In genomic region chr10:79988506-79989271, GRCm38 (mm10) we compare ENCODE assay signal across 8 mouse cellular contexts. TPM values are rescaled to one million over a fixed set of nuclear protein-coding genes. Genes with fewer than 3 reads are reported as not detected.
DNase-seq lines count a peak whose midpoint lies in the region; ATAC-seq lines count a peak whose summit lies in the region.

Cnn2 (plus strand) TSS chr10:79988584.

- H3K4me1 ChIP-seq in forebrain, embryonic 14.5 days (ENCODE audit: control insufficient read depth, insufficient read depth, low read length), result peaks cover 9% of the 10 kb centered on the region
- peaks cover 22% of the 10 kb centered on the region for H3K4me1 ChIP-seq in hindbrain, embryonic 12.5 days
- peaks cover 43% of the 10 kb centered on the region for H3K4me1 ChIP-seq in limb, embryonic 15.5 days
- peaks cover 27% of the 10 kb centered on the region for H3K4me1 ChIP-seq in midbrain, embryonic 15.5 days

- H3K9me3 ChIP-seq in forebrain, embryonic 14.5 days (replicated peaks; ENCODE audit: control insufficient read depth, low read length), result peaks cover 6% of the 10 kb centered on the region; the same call in 1 of the 2 replicates
- H3K9me3 ChIP-seq in hindbrain, embryonic 12.5 days (replicated peaks), result 0 out of 2 replicates have a peak, but pooled peaks cover 3% of the 10 kb centered on the region
- no peaks in the 10 kb centered on the region for H3K9me3 ChIP-seq in limb, embryonic 15.5 days
- no peaks in the 10 kb centered on the region for H3K9me3 ChIP-seq in midbrain, embryonic 15.5 days

- peak; percentile 50 for DNase-seq in 416B (ENCODE audit: low read depth)
- peak; percentile 78 for DNase-seq in adrenal gland, adult 2 months
- no peak for DNase-seq in forebrain, embryonic 14.5 days (ENCODE audit: low spot score)
- DNase-seq in thymus, adult 18-20 months, result peak; percentile 59 to 62
- DNase-seq in left cerebral cortex, adult 18-20 months (ENCODE audit: low spot score in 2 of 2), result no peak

- no peak within 1 kb of the TSS for H3K27ac ChIP-seq in forebrain, embryonic 14.5 days (ENCODE audit: low read depth, low read length)
- H3K27ac ChIP-seq in hindbrain, embryonic 12.5 days, result peak within 1 kb of the TSS; percentile 35
- peak within 1 kb of the TSS; percentile 99 for H3K27ac ChIP-seq in limb, embryonic 15.5 days
- H3K27ac ChIP-seq in midbrain, embryonic 15.5 days, result no peak within 1 kb of the TSS

- WGBS in forebrain, embryonic 14.5 days, result 1% methylated on average over 58 of the region's 59 CpGs
- WGBS in hindbrain, embryonic 12.5 days, result 1% methylated on average over 59 of the region's 59 CpGs
- WGBS in limb, embryonic 15.5 days, result under 1% methylated on average over 59 of the region's 59 CpGs
- 2% methylated on average over 59 of the region's 59 CpGs for WGBS in midbrain, embryonic 15.5 days

- peak within 1 kb of the TSS; percentile 49 for H3K4me2 ChIP-seq in forebrain, embryonic 14.5 days (ENCODE audit: low read length)
- peak within 1 kb of the TSS; percentile 56 for H3K4me2 ChIP-seq in hindbrain, embryonic 12.5 days (replicated peaks)
- peak within 1 kb of the TSS; percentile 92 for H3K4me2 ChIP-seq in limb, embryonic 15.5 days
- peak within 1 kb of the TSS; percentile 56 for H3K4me2 ChIP-seq in midbrain, embryonic 15.5 days

- no peak for ATAC-seq in forebrain, embryonic 14.5 days
- no peak for ATAC-seq in hindbrain, embryonic 12.5 days (ENCODE audit: low FRiP score)
- ATAC-seq in limb, embryonic 15.5 days (ENCODE audit: insufficient number of reproducible peaks, low FRiP score, low TSS enrichment, low read depth), result no peak
- no peak for ATAC-seq in midbrain, embryonic 15.5 days (replicated peaks)

- peaks cover 38% of the 10 kb centered on the region for H3K27me3 ChIP-seq in forebrain, embryonic 14.5 days (replicated peaks; ENCODE audit: control insufficient read depth, insufficient read depth, low read length)
- H3K27me3 ChIP-seq in hindbrain, embryonic 12.5 days, result peaks cover 46% of the 10 kb centered on the region
- H3K27me3 ChIP-seq in limb, embryonic 15.5 days, result no peaks in the 10 kb centered on the region
- peaks cover 42% of the 10 kb centered on the region for H3K27me3 ChIP-seq in midbrain, embryonic 15.5 days (replicated peaks)

- peak within 1 kb of the TSS; percentile 52 for H3K9ac ChIP-seq in forebrain, embryonic 14.5 days (ENCODE audit: low read length)
- peak within 1 kb of the TSS; percentile 60 for H3K9ac ChIP-seq in hindbrain, embryonic 12.5 days
- peak within 1 kb of the TSS; percentile 67 for H3K9ac ChIP-seq in limb, embryonic 15.5 days
- peak within 1 kb of the TSS; percentile 23 for H3K9ac ChIP-seq in midbrain, embryonic 15.5 days

- no peaks in the 10 kb centered on the region for H3K36me3 ChIP-seq in forebrain, embryonic 14.5 days (ENCODE audit: control insufficient read depth, insufficient read depth, low read length)
- H3K36me3 ChIP-seq in hindbrain, embryonic 12.5 days, result no peaks in the 10 kb centered on the region
- H3K36me3 ChIP-seq in limb, embryonic 15.5 days, result peaks cover 30% of the 10 kb centered on the region
- no peaks in the 10 kb centered on the region for H3K36me3 ChIP-seq in midbrain, embryonic 15.5 days (replicated peaks)

- H3K4me3 ChIP-seq in forebrain, embryonic 14.5 days (ENCODE audit: low read depth, low read length), result peak within 1 kb of the TSS; percentile 33
- H3K4me3 ChIP-seq in hindbrain, embryonic 12.5 days, result peak within 1 kb of the TSS; percentile 47
- peak within 1 kb of the TSS; percentile 61 for H3K4me3 ChIP-seq in limb, embryonic 15.5 days
- H3K4me3 ChIP-seq in midbrain, embryonic 15.5 days, result peak within 1 kb of the TSS; percentile 40

RNA-seq across cellular contexts. Expression of gene Cnn2, which starts in this region (rescaled TPM):
- 10 to 100 TPM; 29.5 to 50.1 TPM for total RNA-seq in adrenal gland, adult 2 months (2021)
- 53.0 and 58.8 TPM in 2 replicates for polyA plus RNA-seq in adrenal gland, adult 2 months (2012; rRNA removed)
- polyA plus RNA-seq in forebrain, embryonic 14.5 days (2014; fragmentation: Nextera tagmentation; extraction: Ambion mirVana), result 33.2 and 40.0 TPM in 2 replicates
- polyA plus RNA-seq in hindbrain, embryonic 12.5 days (2016; fragmentation: Nextera tagmentation; extraction: Ambion mirVana), result 178 and 204 TPM in 2 replicates
- polyA plus RNA-seq in limb, embryonic 15.5 days (2015; fragmentation: Nextera tagmentation; extraction: Ambion mirVana), result 264 and 270 TPM in 2 replicates
- polyA plus RNA-seq in midbrain, embryonic 15.5 days (2015; fragmentation: Nextera tagmentation; extraction: Ambion mirVana), result 28.6 and 34.4 TPM in 2 replicates
- total RNA-seq in left cerebral cortex, adult 18-20 months (2021), result 1 to 10 TPM; 6.7 to 8.0 TPM

Comparison
In these comparisons a context has a peak if more than half of its experiments do, and no peak if none do; other contexts are left out.
1. DNase-seq: peak in 416B (single experiment), adrenal gland, adult 2 months (single experiment) and thymus, adult 18-20 months (2 of 2); none in forebrain, embryonic 14.5 days (single experiment) and left cerebral cortex, adult 18-20 months (0 of 2).
2. H3K27ac ChIP-seq: peak in hindbrain, embryonic 12.5 days (single experiment) and limb, embryonic 15.5 days (single experiment); none in forebrain, embryonic 14.5 days (single experiment) and midbrain, embryonic 15.5 days (single experiment).
3. Peak in every context shown above with its lines, with median percentiles within 50 percentile points of each other: H3K4me2 ChIP-seq, H3K4me3 ChIP-seq and H3K9ac ChIP-seq.